8 mouse cellular contexts compared by ENCODE assay signal in the genomic region with DNA sequence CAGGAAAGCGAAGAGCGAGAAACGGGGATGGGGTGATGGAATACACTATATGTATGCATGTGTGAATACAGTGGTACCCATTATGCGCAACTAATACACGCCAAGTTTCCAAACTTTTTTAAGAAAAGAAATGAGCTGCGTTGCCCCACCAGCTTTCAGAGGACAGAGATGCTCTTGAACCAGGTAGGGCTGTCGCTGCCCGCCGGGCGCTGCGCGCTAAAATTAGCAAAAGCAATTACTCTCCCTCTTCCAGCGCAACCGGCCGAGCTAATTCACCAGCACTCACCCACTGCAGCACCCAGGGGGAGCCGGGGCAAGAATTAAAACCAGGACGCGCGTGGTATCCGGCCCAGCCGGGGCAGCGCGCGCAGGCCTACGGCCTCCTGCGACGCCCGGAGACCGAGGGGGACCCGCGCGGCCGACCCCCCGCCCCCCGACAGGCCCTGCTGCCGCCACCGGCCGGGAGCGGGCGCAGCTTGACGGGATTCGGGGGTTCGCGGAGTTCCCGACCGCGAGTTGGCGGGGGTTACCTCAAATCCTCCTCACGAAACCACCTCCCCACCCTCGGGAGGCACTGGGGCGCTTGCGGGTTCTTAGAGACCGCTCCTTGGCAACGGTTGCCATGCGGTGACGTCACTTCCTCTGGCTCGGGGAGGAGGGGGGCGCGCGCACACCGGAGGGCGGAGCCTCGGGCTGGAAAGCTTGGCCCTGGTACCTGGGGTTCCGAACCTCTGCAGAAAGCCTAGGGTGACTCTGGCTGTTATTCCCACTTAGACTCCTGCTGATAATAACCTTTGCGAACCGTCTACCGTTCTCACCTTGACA. TPM values are rescaled to one million over a fixed set of nuclear protein-coding genes. Genes with fewer than 3 reads are reported as not detected.
DNase-seq lines count a peak whose midpoint lies in the region; ATAC-seq and TF ChIP-seq lines count a peak whose summit lies in the region.

A gene (minus strand): TSS at position 611 of the 825 bp plus-strand sequence.

- peak; percentile 98 for DNase-seq in forebrain, embryonic 14.5 days (ENCODE audit: low spot score)
- peak; percentile 87 for DNase-seq in heart, postnatal 25 days (ENCODE audit: low spot score)
- peak; percentile 93 to 98 for DNase-seq in layer of hippocampus, adult 18-20 months (ENCODE audit: low spot score in 2 of 2)
- peak; percentile 96 for DNase-seq in lung, adult 2 months
- peak; percentile 88 to 93 for DNase-seq in thymus, adult 18-20 months

- no peaks in the 10 kb centered on the region for H3K27me3 ChIP-seq in ES-Bruce4 (ENCODE audit: control insufficient read depth, insufficient read depth, low read length, poor library complexity, severe bottlenecking)
- no peaks in the 10 kb centered on the region for H3K27me3 ChIP-seq in forebrain, embryonic 14.5 days (replicated peaks; ENCODE audit: control insufficient read depth, insufficient read depth, low read length)

- no peak for TF ChIP-seq CTCF in ES-Bruce4 (IDR thresholded peaks at IDR 0.05; ENCODE audit: low read depth, low read length)
- no peak for TF ChIP-seq CTCF in lung, adult 2 months (IDR thresholded peaks at IDR 0.05; ENCODE audit: insufficient read depth, low read length)

- intact Hi-C loops in heart, postnatal 25 days (cut with DNase I), result no loop called here

- TF ChIP-seq EP300 in ES-Bruce4 (IDR thresholded peaks at IDR 0.05; ENCODE audit: insufficient read depth, low read depth, low read length), result no peak

- no peak for TF ChIP-seq POLR2A in ES-Bruce4 (IDR thresholded peaks at IDR 0.05; ENCODE audit: insufficient read depth, low read length)
- TF ChIP-seq POLR2A in lung, adult 2 months (IDR thresholded peaks at IDR 0.05; ENCODE audit: borderline replicate concordance, extremely low read depth, low read depth, low read length), result peak; percentile 55; the same call in 1 of the 2 replicates

- H3K36me3 ChIP-seq in ES-Bruce4 (ENCODE audit: control insufficient read depth, insufficient read depth, low read length, poor library complexity, severe bottlenecking), result no peaks in the 10 kb centered on the region
- H3K36me3 ChIP-seq in forebrain, embryonic 14.5 days (ENCODE audit: control insufficient read depth, insufficient read depth, low read length), result peaks cover 10% of the 10 kb centered on the region

- peak within 1 kb of the TSS; percentile 67 for H3K4me2 ChIP-seq in forebrain, embryonic 14.5 days (ENCODE audit: low read length)

- no peaks in the 10 kb centered on the region for H3K9me3 ChIP-seq in ES-Bruce4 (replicated peaks; ENCODE audit: control insufficient read depth, insufficient read depth, low read length, poor library complexity, severe bottlenecking)
- no peaks in the 10 kb centered on the region for H3K9me3 ChIP-seq in forebrain, embryonic 14.5 days (replicated peaks; ENCODE audit: control insufficient read depth, low read length)

- WGBS in forebrain, embryonic 14.5 days, result 1% methylated on average over 67 of the region's 67 CpGs
- 4% methylated on average over 67 of the region's 67 CpGs for WGBS in lung, adult 2 months

- no peak within 1 kb of the TSS for H3K27ac ChIP-seq in ES-Bruce4 (ENCODE audit: insufficient read depth, low read length)
- peak within 1 kb of the TSS; percentile 89 for H3K27ac ChIP-seq in forebrain, embryonic 14.5 days (ENCODE audit: low read depth, low read length)

- H3K4me3 ChIP-seq in ES-Bruce4 (ENCODE audit: low read depth, low read length), result peak within 1 kb of the TSS; percentile 92
- H3K4me3 ChIP-seq in forebrain, embryonic 14.5 days (ENCODE audit: low read depth, low read length), result peak within 1 kb of the TSS; percentile 89
- peak within 1 kb of the TSS; percentile 85 for H3K4me3 ChIP-seq in lung, adult 2 months (replicated peaks; ENCODE audit: extremely low read depth, low read depth, low read length)

- H3K9ac ChIP-seq in ES-Bruce4 (ENCODE audit: low read depth, poor library complexity, severe bottlenecking), result peak within 1 kb of the TSS; percentile 89
- peak within 1 kb of the TSS; percentile 88 for H3K9ac ChIP-seq in forebrain, embryonic 14.5 days (ENCODE audit: low read length)

- no peaks in the 10 kb centered on the region for H3K4me1 ChIP-seq in ES-Bruce4 (ENCODE audit: control insufficient read depth, insufficient read depth, low read length)
- H3K4me1 ChIP-seq in forebrain, embryonic 14.5 days (ENCODE audit: control insufficient read depth, insufficient read depth, low read length), result no peaks in the 10 kb centered on the region
- H3K4me1 ChIP-seq in lung, adult 2 months (ENCODE audit: control insufficient read depth, insufficient read depth, low read length), result peaks cover 2% of the 10 kb centered on the region

- peak; percentile 87 for ATAC-seq in cerebellum, adult (ENCODE audit: insufficient number of reproducible peaks, low FRiP score, low TSS enrichment)
- ATAC-seq in forebrain, embryonic 14.5 days, result peak; percentile 96
- ATAC-seq in neutrophil, adult 5-6 weeks (ENCODE audit: extremely low read depth, insufficient number of reproducible peaks, low FRiP score, poor library complexity, severe bottlenecking), result peak; percentile 93

RNA-seq across cellular contexts. Expression of the gene that starts here (rescaled TPM):
- 31.9 and 36.9 TPM in 2 replicates for polyA plus RNA-seq in ES-Bruce4 (2011; ENCODE audit: insufficient read depth, insufficient read length, low read depth, missing spikeins)
- polyA plus RNA-seq in forebrain, embryonic 14.5 days (2014; fragmentation: Nextera tagmentation; extraction: Ambion mirVana), result 48.9 and 67.6 TPM in 2 replicates
- total RNA-seq in heart, postnatal 25 days (2021), result 10 to 100 TPM; 67.4 to 68.3 TPM
- total RNA-seq in layer of hippocampus, adult 18-20 months (2021), result 10 to 100 TPM; 40.9 to 46.9 TPM
- 2.6 and 6.7 TPM in 2 replicates for polyA plus RNA-seq in lung, adult 2 months (2012; rRNA removed)
- total RNA-seq in neutrophil, adult 5-6 weeks (2017), result 0.93 and 2.7 TPM in 2 replicates

Comparison
In these comparisons a context has a peak if more than half of its experiments do, and no peak if none do; other contexts are left out.
1. RNA of the gene that starts here (total RNA-seq): 67.4 to 68.3 TPM in heart, postnatal 25 days and 40.9 to 46.9 TPM in layer of hippocampus, adult 18-20 months; 0.93 to 2.7 TPM in neutrophil, adult 5-6 weeks; every median in the first group is over 10 times any median in the second.
2. Peak in every context shown above with its lines, with median percentiles within 50 percentile points of each other: H3K4me3 ChIP-seq, ATAC-seq and DNase-seq.